Mouse (Mus musculus) embryo, embryonic 11 days (tissue): ENCODE measurements at regions not wholly inside any gene's neighbourhood (a gene's known extent, or its start where the extent isn't known, plus 50 kb on each side); places are given as distances from the start of the nearest gene placed in this dataset.
"Not testable (repeated sequence)": the region's sequence is repeated elsewhere in the genome, so short reads cannot be mapped to it uniquely, and the experiment has no call there.

Source experiments
- DNase-seq: peaks from one replicate; pipeline ENCODE4 v3.0.0-alpha.2; 2015

DNA sequence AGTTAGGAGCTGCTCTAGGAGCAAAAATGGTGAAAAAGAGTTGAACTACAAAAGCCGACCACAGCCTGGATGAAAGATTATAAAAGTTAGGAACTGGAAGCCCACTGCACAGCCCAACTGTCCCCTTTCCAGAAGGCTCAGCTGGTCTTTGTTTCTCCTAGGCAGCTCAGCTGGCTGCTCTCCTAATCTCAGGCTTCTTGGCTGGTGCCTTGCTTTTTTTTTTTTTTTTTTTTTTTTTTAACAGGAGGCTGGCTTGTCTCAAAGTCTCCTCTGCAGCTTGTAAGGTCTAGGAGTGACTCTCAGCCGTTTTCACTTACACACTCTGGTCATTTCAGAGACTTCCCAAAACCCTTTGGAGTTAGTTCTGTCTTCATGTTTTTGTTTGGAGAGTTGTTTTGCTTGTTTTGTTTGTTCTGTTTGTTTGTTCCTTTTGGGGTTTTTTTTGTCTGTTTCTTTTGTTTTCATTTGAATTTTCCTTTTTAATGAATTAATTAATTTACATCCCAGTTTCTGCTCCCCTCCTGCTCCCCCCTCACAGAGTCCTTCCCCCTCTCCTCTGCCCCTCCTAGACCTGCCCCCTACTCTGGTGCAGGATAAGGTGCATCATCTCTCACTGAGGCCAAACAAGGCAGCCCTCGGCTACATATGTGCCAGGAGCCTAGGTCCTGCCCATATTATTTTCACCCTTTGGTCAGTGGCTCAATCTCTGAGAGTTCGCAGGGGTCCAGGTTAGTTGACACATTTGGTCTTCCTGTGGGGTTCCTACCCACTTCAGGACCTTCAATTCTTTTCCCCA lies 225.6 kb upstream of the Gm11146 start:
- DNase-seq, result peak; percentile 9

DNA sequence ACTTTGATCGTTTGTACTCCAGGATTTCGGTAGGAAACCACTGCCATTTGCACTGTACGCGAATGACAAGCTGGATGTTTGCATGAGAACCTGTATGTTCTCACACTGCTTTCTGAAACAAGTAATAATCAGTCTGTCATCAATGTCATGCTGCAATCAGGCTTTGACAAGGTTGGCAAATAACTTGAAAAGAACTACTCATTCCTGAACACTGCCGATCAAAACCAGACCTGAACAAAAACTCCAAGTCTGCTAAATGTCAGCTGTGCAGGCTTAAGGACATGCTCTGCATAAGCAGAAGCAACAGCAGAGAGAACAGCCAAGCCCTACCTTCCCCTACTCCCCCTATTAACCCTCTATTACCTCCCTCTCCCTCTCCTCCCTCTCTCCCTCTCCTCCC lies 197.8 kb upstream of the Gm11146 start:
- DNase-seq, result no peak

GRCm38 (mm10) chr16:77796926-77797325 lies 195.0 kb upstream of the Gm11146 start:
- no peak for DNase-seq

DNA sequence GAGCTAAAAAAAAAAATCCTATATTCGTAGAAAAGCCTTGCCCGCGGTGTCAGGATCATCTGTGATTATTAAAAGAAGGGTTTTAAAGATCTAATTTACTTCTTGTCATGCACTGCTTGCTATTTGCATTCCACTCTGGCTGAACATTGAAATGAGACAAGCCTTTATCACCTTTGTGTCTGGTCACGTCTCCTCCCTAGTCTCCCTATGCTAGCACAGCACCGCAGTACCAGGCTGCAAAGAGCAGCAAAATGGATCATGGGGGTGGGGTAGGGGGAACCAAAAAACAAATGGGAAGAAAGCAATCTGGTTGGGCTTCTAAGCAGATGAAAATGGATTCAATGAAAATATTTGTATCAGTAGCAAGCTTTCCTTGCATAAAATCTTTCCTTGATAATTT lies 187.8 kb upstream of the Gm11146 start:
- no peak for DNase-seq

- DNase-seq, result no peak
These were observed 187.3 kb upstream of the Gm11146 start for GRCm38 (mm10) chr16:77789206-77789605.

DNA sequence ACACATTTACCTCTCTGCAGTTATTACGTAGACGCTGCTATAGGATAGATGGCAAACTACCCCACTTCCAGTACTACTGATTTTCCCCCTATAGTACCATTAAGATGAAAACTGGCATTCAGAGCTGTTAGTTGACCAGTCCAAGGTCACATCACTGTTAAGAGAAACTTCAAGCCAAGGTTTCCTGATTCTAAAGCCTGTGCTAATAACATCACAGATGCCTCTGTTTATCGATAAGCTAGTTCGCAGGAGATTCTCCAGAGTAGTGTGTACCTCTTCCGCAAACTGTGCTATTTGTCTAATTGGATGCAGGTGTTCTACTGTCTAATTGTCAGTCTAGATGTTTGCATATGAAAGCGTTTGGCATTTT lies 186.9 kb upstream of the Gm11146 start:
- DNase-seq, result no peak

GRCm38 (mm10) chr16:77788041-77788780 lies 186.3 kb upstream of the Gm11146 start:
- peak; percentile 72 for DNase-seq

GRCm38 (mm10) chr16:77787025-77787424 lies 185.1 kb upstream of the Gm11146 start:
- no peak for DNase-seq

DNA sequence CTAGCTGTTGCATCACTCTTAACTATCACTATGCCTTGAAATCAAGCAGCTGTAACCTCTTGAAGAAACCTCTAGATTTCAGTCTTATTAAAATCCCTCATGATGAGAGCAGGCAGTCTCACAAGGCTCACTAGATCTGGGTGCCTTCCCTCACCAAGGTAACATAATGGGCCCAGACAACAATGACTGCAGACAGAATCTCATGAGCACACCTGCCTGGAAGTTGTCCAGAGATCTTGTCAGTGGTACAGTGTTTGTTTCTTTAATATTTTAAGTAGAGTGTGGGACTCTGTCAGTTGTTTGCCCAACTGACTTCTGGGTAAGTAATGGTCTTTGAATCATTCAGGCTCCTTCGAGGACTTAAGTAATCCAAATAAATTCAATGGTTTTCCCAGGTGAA lies 177.1 kb upstream of the Gm11146 start:
- no peak for DNase-seq

GRCm38 (mm10) chr16:77772075-77772474 lies 170.2 kb upstream of the Gm11146 start:
- no peak for DNase-seq

- no peak for DNase-seq
These were observed 159.0 kb upstream of the Gm11146 start for GRCm38 (mm10) chr16:77760926-77761347.

- DNase-seq, result no peak
These were observed 158.6 kb upstream of the Gm11146 start for GRCm38 (mm10) chr16:77760479-77760878.

DNA sequence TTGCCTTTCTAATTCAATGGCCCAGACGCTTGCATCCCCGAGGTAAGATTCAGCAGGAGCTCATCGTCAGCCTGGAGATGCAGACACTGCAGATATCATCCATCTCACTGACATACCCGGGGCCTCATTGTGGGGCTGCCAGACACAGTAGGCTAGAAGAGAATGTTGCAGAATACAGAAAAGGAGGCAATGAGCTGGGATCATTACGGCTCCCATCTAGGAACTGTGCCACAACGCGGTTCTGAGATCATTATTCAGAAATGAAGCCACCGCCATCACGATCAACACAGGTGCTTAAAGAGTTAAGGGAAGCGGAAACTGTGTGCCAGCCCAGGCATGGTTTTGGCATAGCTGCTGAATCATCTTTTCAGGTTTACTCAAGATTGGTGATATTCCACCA lies 158.1 kb upstream of the Gm11146 start:
- peak; percentile 22 for DNase-seq

GRCm38 (mm10) chr16:77754882-77755281 lies 153.0 kb upstream of the Gm11146 start:
- DNase-seq, result no peak

DNA sequence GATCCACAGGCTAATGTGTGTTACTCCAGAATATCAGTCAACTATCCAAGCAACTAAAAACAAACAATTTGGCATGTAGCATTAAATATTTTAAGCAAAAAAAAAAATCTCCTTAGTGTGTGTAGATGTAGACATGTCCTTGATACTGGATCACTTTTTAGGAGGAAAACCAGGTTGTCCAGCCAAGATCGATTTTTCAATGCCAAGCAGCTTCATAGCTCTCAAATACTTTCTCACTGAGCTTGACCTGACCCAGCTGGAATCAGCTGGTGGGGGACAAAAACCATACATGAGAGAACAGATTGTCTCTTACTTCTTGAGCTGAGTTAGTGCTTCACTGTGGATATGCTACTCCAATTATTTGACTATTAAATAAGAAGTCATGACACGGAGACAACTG lies 147.6 kb upstream of the Gm11146 start:
- DNase-seq, result no peak

GRCm38 (mm10) chr16:77743838-77744237 lies 141.9 kb upstream of the Gm11146 start:
- no peak for DNase-seq

GRCm38 (mm10) chr16:77738821-77739220 lies 136.9 kb upstream of the Gm11146 start:
- DNase-seq, result no peak

- DNase-seq, result no peak
These were observed 117.5 kb upstream of the Gm11146 start for GRCm38 (mm10) chr16:77719377-77719776.

- DNase-seq, result not testable (repeated sequence)
These were observed 115.9 kb upstream of the Gm11146 start for GRCm38 (mm10) chr16:77717766-77718165.

DNA sequence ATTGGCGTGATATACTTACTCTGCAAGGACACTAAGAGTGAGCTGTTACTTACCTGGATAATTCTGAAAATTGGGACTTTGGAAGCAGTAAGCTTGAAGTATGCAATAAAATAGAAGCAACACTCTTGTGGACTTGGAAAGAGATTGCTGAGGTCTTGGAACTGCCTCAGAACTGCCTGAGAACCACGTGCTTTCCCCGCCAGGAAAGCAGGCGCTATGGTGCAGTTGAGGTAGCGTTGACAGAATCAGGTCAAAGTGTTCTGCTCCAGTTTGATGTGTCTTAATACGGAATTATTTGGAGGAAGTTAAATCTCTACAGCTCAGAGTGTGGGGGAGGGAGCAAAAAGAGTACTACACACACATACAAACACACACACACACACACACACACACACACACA lies 102.8 kb upstream of the Gm11146 start:
- DNase-seq, result no peak

DNA sequence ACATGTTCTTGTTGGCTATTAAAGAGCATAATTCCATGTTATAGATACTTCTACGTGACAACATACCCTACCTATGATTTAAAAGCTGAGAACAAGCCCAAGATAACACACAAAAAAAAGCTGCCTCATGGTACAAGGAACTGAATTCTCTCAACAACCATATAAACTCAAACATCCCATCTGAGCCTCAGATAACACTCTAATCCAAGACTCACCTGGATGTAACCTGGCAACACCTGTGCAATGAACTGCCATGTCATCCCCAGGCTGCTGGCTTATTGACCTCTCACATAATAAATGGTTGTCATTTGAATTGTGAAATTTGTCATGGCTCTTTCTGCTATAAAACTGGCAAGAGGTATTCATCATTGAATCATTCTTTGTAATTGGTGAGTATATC lies 93.5 kb upstream of the Gm11146 start:
- no peak for DNase-seq

DNA sequence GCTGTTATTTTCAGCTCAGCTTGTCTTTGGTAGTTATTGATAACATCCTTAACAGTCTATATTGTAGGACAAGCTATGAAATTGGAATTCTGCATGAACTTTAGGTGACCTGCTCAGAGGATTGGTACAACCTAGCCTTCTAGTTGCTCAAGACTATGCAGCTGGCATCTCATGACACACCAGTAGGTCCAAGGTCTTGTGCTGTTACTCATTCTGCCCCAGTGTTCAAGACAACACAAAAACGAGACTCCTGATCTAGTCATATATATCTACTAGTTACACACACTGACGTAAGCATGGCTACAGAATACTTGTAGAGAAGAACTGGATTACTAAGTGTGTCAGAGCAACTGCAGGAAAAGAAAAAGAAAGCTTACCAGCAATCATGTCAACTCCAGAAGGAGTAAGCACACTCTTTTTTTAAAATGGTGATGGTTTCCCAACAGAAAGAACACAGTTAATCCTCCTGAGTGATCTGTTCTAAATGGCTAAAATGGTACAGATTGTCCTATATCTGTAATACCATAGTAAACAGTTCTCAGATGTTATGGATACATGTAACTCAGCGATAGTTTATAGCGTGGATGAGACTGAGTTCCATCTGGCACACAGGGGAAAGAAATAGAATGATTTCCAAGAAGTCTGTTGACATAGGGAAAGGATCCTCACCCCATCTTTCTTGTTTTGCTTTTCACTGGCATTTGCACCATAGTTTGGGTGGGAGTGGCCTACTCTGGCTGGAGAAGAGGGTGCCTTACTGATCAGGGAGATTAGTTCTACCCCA lies 85.4 kb upstream of the Gm11146 start:
- DNase-seq, result no peak

- DNase-seq, result no peak
These were observed 83.8 kb upstream of the Gm11146 start for GRCm38 (mm10) chr16:77685651-77686190.
